Mouse (Mus musculus) adipocyte (in vitro differentiated cells): ENCODE results near the gene Commd9.

Source experiments
- DNase-seq: peaks from one replicate; pipeline ENCODE4 v3.0.0-alpha.2; 2016; ENCODE audit warnings: low spot score

The Commd9 gene

GRCm38 (mm10) chr2:101885768-101886438, at the start of gene Commd9:
Commd9 (plus strand) TSS chr2:101886247.
- peak; percentile 92 for DNase-seq

DNA sequence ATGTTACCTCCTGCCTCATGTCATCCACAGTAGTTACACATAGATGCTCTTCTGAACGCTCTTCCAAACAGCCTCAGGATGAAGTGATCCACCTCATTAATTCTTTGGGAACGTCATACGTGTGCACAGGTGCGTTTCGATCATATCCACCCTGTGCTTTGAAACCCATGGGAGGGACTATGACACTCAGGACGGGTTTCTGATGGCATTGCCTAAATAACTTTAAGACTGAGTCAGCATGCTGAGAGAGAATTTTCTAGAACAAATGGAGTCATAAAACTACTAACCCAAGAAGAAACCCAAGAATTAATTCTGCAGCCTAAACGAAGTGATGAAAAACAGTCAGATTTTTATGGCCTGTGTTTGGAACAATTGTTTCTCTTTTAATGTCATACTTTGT, 43.3 kb upstream of the Commd9 start:
- DNase-seq, result no peak

DNA sequence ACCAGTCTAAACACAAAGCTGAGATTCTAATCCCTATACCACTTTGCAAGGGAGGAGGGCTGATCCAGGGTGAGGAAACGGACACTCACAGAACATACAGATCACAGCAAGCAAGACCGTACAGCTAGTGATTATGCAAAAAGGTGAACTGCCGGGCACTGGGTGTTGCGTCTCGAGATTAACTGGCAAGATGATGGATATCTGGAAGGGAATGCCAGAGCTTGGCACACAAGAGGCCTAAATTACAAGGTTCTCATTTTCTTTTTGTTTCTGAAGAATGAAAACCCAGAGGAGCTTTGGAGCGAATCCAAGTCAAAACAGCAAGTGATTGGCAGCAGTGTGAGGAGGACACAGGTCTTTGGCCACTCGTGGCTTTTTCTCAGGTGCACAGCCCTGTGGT, 31.3 kb upstream of the Commd9 start:
- peak; percentile 92 for DNase-seq

DNA sequence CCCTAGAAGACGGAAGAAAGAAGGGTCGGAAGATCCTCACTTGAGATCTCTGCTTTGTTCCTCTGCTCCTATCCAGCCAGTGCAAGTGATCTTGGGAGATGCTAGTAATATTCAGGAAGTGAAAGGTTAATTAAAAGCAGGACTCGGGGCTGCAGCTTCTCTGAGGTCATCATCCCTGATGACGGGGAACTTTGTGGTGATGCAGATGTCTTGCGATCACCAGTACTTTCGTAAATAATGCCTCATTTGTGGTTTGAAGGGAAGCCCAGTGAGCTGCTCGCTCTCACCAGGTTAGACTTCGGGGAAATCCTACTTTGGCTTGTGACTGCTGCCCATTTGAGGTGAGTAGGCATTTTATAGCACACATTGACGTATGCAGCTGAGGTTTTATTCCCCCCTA, 29.9 kb upstream of the Commd9 start:
- DNase-seq, result no peak

DNA sequence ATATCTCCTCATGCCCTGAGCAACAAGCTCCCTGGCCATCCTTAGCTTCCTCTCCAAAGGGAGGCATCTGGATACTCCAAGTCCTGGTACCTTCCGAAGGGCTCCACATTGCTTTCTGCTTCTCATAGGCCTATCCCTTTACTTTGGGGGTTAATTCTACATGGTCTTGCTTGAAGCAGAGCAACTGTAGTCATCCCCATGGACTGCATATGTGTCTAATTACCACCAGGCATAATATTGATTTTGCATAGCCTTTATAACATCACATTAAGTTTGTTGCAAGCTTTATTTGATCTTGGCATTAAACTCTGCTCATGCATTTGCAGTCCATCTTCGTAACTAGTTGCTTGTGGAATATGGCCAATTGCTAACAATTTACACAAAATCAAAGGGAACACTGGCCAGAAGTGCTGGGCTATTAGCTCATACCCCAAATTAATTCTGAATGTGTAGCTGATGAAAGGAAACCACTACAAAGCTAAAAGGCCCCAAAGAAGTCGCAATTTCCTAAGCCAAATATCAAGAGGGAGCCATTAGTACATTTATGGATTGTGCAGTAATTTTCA, 25.0 kb upstream of the Commd9 start:
- no peak for DNase-seq

- peak; percentile 95 for DNase-seq
Measured at GRCm38 (mm10) chr2:101862219-101863123, 23.6 kb upstream of the Commd9 start.

DNA sequence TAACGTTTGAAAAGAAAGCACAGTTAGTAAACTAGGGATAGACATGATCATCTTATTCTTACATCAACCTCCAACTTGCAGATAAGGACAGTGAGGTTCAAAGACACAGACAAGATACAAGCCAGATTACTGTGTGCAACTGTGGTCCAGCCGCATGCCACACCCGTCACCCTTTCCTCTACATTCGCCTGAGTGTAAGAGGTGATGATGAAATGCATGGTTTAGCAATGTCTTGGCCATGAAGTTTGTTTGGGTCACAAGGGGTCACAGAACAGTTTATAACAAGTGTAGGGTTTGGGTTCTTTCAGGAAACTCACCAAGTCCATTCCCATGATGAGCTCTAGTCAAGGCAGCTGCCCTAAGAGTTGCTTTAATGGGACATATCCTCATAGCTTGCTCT, 17.4 kb upstream of the Commd9 start:
- DNase-seq, result peak; percentile 94

GRCm38 (mm10) chr2:101871179-101871578, 14.9 kb upstream of the Commd9 start:
- peak; percentile 90 for DNase-seq

DNA sequence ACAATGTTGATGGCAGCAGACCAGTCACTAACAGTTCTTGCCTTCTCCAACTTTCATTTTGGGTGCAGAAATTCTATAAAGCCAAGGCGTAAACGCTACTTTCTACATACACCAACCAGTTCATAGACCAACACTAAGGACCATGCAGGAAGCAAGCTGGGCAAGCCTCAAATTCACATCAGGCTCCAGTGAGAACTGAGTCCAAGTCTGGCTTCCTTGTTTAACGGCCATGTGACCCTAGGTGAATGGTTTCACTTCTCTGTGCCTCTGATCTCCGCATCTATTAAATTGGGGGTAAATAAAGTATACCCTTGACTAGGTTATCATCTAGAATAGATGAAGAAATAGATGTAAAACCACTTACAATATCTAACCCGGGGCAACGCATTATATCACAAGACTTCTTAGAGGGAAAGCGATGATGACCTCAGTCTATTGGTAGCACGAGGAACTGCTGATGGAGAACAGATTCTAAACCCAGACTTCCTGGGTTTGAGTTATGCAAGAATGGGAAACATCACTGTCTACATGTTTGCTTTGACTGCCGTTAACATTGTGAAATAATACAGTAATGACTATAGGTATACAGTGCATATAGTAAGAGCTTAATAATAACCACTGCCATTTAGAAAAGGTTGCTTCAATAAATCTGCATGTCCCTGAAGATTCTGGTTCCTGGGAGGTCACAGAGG, 4.4 kb upstream of the Commd9 start:
- no peak for DNase-seq

DNA sequence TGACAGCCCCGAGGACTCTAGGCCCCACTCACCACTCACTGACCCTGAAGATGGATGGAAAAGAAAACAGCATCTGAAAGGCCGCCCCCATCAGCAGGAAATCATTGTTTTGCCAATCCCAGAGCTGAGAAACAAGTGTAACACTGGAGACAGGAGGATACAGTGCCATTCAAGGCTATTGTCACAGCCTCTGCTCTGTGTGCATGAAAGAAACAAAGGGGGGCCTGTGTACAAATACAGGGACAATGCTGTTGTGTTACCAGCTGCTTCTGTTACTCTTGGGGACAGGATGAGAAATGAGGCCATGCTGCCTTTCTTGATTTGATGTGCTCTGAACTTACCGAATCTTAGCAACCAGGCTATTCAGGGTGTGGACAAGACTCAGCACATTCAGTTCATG, 3.0 kb upstream of the Commd9 start, which contains the start of gene Prr5l:
Gene Prr5l (minus strand): TSS at position 30 of the 400 bp plus-strand sequence.
- no peak for DNase-seq

DNA sequence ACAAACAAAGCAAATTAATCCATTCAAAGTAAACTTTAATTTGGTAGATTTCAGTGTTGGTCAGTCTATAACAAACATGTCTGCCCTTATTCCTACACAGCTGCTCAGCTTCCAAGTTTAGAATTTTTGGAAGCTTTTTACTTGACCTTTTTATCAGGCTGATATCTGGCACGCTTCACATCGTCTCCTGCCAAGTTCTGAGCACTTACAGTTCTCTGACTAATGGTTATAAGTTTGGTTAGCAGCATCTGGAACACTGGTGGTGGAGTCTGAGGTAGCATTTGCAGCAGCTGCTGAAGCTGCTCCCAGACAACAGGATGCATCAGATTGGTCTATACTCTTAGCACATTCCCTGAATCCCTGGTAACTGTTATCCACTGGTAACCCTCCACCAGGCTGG, 1.8 kb upstream of the Commd9 start:
- peak; percentile 91 for DNase-seq

DNA sequence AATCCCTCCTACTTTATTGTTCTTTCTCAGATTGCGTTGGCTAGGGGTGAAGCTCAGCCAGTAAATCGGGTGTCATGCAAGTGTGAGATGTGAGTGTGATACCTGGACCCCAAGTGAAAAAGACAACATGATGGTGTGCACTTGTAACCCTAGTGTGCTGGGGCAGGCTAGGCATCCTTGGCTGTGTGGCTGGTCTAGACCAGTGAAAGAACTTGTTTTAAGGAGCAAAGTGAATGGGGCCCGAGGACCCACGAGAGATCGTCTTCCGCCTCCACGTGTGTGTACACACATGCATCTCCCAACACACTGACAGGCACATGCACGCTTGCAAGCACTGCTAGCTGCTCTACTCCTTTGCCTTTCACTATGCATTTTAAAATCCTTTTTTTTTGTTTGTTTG, 2.8 kb downstream of the Commd9 start:
- DNase-seq, result no peak

DNA sequence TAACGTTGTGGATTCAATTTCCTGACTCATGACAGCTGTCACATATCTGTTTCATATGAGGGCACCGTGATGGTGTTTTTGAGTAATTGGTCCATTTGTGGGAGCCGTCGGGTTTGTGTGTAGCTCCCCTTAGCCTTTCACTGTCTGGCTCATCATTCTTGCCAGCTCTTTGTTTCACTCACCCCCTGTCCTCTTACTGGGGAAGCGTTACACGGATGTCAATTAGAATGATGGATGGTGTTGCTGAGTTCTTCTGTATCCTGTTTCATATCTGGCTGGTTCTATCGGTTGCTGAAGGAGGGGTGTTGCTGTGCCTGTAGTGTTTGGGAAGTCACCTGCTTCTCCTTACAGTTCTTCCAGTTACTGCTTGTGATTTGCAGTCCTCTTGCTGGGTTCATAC, 5.1 kb downstream of the Commd9 start:
- no peak for DNase-seq

- no peak for DNase-seq
Measured at GRCm38 (mm10) chr2:101894126-101894525, 8.1 kb downstream of the Commd9 start.

DNA sequence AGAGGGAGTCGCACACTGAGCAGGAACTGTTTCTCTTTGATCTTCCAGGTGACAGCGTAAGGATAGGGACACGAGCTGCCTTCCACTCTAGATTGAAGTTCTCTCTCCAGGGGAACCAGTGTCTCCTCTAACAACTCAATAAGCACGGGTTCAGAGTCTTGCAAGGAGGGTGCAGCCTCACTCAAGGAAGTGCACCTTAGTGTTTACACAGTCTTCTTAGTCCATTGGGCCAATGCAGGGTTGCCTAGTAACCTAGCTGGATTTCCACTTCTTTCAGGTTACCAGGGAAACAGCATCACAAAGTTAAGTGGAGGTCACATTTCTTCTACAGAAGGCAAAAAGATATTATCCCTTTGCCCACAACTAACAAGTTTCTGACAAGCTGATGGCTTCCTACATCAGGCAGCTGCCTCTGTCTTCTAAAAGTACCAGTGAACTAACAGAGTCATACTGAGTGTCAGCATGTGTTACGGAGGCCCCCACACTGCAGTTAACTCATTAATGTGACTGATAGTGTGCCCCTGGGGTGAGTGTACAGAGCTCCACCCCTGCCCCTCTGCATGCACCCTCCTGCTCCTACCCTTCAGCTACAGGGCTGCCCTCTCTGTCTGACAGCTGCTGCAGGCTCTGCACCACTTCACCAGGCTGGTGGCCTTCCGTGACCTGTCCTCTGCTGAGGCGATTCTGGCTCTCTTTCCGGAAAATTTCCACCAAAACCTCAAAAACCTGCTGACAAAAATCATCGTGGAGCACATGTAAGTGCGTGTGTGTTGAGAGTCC, 10.6 kb downstream of the Commd9 start:
- no peak for DNase-seq

- DNase-seq, result no peak
Measured at GRCm38 (mm10) chr2:101902196-101902595, 16.1 kb downstream of the Commd9 start.

GRCm38 (mm10) chr2:101905534-101906378, 19.7 kb downstream of the Commd9 start:
- DNase-seq, result peak; percentile 90

- no peak for DNase-seq
Measured at GRCm38 (mm10) chr2:101906379-101906690, 20.3 kb downstream of the Commd9 start.

GRCm38 (mm10) chr2:101907386-101908022, 21.5 kb downstream of the Commd9 start:
- no peak for DNase-seq

GRCm38 (mm10) chr2:101908773-101909172, 22.7 kb downstream of the Commd9 start:
- DNase-seq, result no peak
